Mouse (Mus musculus): Measurements from ENCODE around the gene Irgc1. TPM values are rescaled to one million over a fixed set of nuclear protein-coding genes. Genes with fewer than 3 reads are reported as not detected.
A peak's percentile ranks its signal among the peaks of the same experiment; 100 is the strongest.
"Not testable (repeated sequence)": the region's sequence is repeated elsewhere in the genome, so short reads cannot be mapped to it uniquely, and the experiment has no call there.

Gene Irgc1
- polyA plus RNA-seq, 2 experiments, result not detected

DNA sequence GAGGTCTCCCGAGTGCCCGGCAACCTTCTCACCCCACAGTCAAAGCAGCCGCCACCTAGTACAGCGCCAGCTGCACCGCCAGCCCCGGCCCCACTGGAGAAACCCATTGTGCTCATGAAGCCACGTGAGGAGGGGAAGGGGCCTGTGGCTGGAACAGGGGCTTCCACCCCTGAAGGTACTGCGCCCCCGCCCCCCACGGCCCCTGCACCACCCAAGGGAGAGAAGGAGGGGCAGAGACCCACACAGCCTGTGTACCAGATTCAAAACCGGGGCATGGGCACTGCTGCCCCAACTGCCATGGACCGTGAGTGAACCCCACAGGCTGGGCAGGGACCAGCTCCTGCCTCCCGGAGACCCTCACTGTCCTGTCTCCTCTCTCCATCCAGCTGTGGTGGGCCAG, 46.4 kb downstream of the Irgc1 start:
- Histone ChIP-seq H3K36me3 (replicated peaks; ENCODE audit: control insufficient read depth, insufficient read depth, low read depth) (peaks cover 18% of the 10 kb centered on the region), H3K9ac (replicated peaks) (no peak overlapping the region), H3K27me3 (ENCODE audit: control insufficient read depth, insufficient read depth, low read length) (no peaks in the 10 kb centered on the region), H3K4me3 (ENCODE audit: insufficient read depth in 1 of 2, low read depth in 2 of 2, low read length in 2 of 2) (no peak overlapping the region), H3K27ac (no peak overlapping the region), H3K4me2 (ENCODE audit: low read depth) (no peak overlapping the region), H3K4me1 (replicated peaks; ENCODE audit: control insufficient read depth in 2 of 2, insufficient read depth in 2 of 2, low read length in 1 of 2) (peaks cover 1 to 12% of the 10 kb centered on the region in 2 experiments; a peak in 3 of 4 replicates), H3K9me3 (ENCODE audit: control insufficient read depth, low read length) (no peaks in the 10 kb centered on the region)
- ATAC-seq (ENCODE audit: insufficient read depth) (no peak), DNase-seq (ENCODE audit: low read depth in 3 of 3, low spot score in 3 of 3) (no peak)
- TF ChIP-seq CTCF (IDR thresholded peaks at IDR 0.05; ENCODE audit: low read depth), result no peak
- TF ChIP-seq EP300 (IDR thresholded peaks at IDR 0.05; ENCODE audit: low read depth), result no peak
- 90% methylated on average over 13 of the region's 13 CpGs for WGBS (ENCODE audit: insufficient replicate concordance)

DNA sequence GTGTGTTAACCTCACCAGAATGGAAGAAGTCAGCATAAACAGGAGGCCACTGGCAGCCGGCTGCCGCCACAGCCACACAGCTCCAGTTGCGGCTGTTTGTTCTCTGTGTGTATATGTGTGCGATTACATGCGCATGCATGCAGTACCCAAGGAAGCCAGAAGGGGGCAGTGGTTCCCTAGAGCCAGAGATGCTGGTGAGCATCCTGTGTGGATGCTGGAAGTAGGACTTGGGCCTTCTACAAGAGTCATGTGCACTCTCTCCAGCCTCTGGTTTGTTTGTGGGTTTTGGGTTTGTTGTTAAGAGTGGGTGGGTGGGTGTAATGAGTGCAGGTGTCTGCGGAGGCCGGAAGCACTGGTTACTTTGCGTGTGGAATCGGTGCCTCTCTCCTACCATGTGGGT, 49.2 kb downstream of the Irgc1 start:
- DNase-seq (ENCODE audit: low read depth in 3 of 3, low spot score in 3 of 3) (no peak), ATAC-seq (ENCODE audit: insufficient read depth) (no peak)
- WGBS (ENCODE audit: insufficient replicate concordance), result 97% methylated on average over 9 of the region's 9 CpGs
- no peak overlapping the region for H3K27ac ChIP-seq
- H3K36me3 ChIP-seq (replicated peaks; ENCODE audit: control insufficient read depth, insufficient read depth, low read depth), result peaks cover 15% of the 10 kb centered on the region
- TF ChIP-seq EP300 (IDR thresholded peaks at IDR 0.05; ENCODE audit: low read depth), result no peak
- peak; percentile 82 for TF ChIP-seq CTCF (IDR thresholded peaks at IDR 0.05; ENCODE audit: low read depth)
- H3K27me3 ChIP-seq (ENCODE audit: control insufficient read depth, insufficient read depth, low read length), result no peaks in the 10 kb centered on the region
- no peak overlapping the region for H3K4me3 ChIP-seq (ENCODE audit: insufficient read depth in 1 of 2, low read depth in 2 of 2, low read length in 2 of 2)
- H3K4me1 ChIP-seq (replicated peaks; ENCODE audit: control insufficient read depth in 2 of 2, insufficient read depth in 2 of 2, low read length in 1 of 2), result peaks cover 6 to 19% of the 10 kb centered on the region in 2 experiments
- H3K9ac ChIP-seq (replicated peaks), result no peak overlapping the region
- H3K4me2 ChIP-seq (ENCODE audit: low read depth), result no peak overlapping the region
- no peaks in the 10 kb centered on the region for H3K9me3 ChIP-seq (ENCODE audit: control insufficient read depth, low read length)

GRCm38 (mm10) chr7:24400489-24400888, 51.6 kb downstream of the Irgc1 start:
- ATAC-seq (ENCODE audit: insufficient read depth); H3K27me3 ChIP-seq (ENCODE audit: control insufficient read depth, insufficient read depth, low read length); H3K9me3 ChIP-seq (ENCODE audit: control insufficient read depth, low read length); DNase-seq (ENCODE audit: low read depth in 3 of 3, low spot score in 3 of 3); H3K36me3 ChIP-seq (replicated peaks; ENCODE audit: control insufficient read depth, insufficient read depth, low read depth): not testable (repeated sequence)
- Histone ChIP-seq H3K9ac (replicated peaks) (peak overlapping the region; percentile 75), H3K4me2 (ENCODE audit: low read depth) (peak overlapping the region; percentile 90), H3K27ac (peak overlapping the region; percentile 92), H3K4me3 (ENCODE audit: insufficient read depth in 1 of 2, low read depth in 2 of 2, low read length in 2 of 2) (peak overlapping the region; percentile 67 to 68), H3K4me1 (replicated peaks; ENCODE audit: control insufficient read depth in 2 of 2, insufficient read depth in 2 of 2, low read length in 1 of 2) (peaks cover 27 to 38% of the 10 kb centered on the region in 2 experiments)
- WGBS (ENCODE audit: insufficient replicate concordance), result 67% methylated on average over 4 of the region's 4 CpGs

GRCm38 (mm10) chr7:24400082-24400452, 52.0 kb downstream of the Irgc1 start:
- peaks cover 3% of the 10 kb centered on the region; the same call in 1 of the 2 replicates for H3K36me3 ChIP-seq (replicated peaks; ENCODE audit: control insufficient read depth, insufficient read depth, low read depth)
- DNase-seq (ENCODE audit: low read depth in 3 of 3, low spot score in 3 of 3) (peak in 1 of 3 experiments; percentile 43), ATAC-seq (ENCODE audit: insufficient read depth) (0 out of 2 replicates have a peak, but pooled peaks have one; percentile 1)
- no peaks in the 10 kb centered on the region for H3K9me3 ChIP-seq (ENCODE audit: control insufficient read depth, low read length)
- H3K9ac ChIP-seq (replicated peaks), result peak overlapping the region; percentile 75
- peak overlapping the region; percentile 67 to 68 for H3K4me3 ChIP-seq (ENCODE audit: insufficient read depth in 1 of 2, low read depth in 2 of 2, low read length in 2 of 2)
- TF ChIP-seq CTCF (IDR thresholded peaks at IDR 0.05; ENCODE audit: low read depth), result no peak
- TF ChIP-seq EP300 (IDR thresholded peaks at IDR 0.05; ENCODE audit: low read depth), result no peak
- H3K27me3 ChIP-seq (ENCODE audit: control insufficient read depth, insufficient read depth, low read length), result no peaks in the 10 kb centered on the region
- H3K4me2 ChIP-seq (ENCODE audit: low read depth), result peak overlapping the region; percentile 90
- H3K4me1 ChIP-seq (replicated peaks; ENCODE audit: control insufficient read depth in 2 of 2, insufficient read depth in 2 of 2, low read length in 1 of 2), result peaks cover 31 to 42% of the 10 kb centered on the region in 2 experiments
- WGBS (ENCODE audit: insufficient replicate concordance), result 6% methylated on average over 3 of the region's 3 CpGs
- peak overlapping the region; percentile 92 for H3K27ac ChIP-seq

DNA sequence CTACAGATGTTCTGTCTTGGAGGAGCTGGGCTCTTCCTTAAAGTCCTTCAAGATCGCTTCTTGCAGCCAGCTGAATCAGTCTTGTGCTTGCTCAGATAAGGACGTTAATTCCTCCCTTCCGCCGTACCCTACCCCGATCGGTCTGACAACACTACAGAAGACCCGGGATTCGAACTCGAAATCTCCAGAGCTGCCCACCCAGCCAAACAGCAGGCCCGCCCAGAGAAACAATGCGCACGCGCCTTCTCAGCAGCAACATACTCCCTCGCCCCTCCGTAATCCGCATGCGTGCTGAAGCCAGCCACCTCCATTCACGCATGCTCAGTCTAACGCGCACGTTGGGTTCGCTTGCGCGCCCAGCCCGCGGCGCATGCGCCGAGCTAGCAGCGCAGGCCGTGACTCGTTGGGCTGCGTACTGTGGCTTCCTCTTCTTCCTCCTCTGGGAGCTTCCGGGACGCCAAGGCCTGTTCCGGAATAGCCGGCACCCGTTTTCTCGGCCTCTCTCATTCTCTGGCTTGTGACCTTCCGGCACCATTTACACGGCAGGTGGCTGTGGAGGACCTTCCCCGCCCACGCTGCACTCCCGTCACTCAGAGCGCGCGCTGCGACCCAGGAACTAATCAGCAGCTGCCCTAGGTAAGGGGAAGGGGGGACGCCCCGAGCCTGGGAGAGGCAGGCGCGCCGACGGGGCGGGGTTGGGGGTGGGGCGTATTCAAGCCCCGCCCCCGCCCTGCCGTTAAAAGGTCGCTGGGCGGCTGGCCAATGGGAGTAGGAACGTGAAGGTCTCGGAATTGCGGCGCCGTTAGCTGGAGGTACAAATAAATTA, 52.6 kb downstream of the Irgc1 start, which contains the start of gene Smg9:
Gene Smg9 (plus strand): TSS at position 364 of the 826 bp plus-strand sequence.
- Histone ChIP-seq H3K4me1 (replicated peaks; ENCODE audit: control insufficient read depth in 2 of 2, insufficient read depth in 2 of 2, low read length in 1 of 2) (peaks cover 37 to 47% of the 10 kb centered on the region in 2 experiments), H3K36me3 (replicated peaks; ENCODE audit: control insufficient read depth, insufficient read depth, low read depth) (no peaks in the 10 kb centered on the region; the same call in 1 of the 2 replicates), H3K9ac (replicated peaks) (peak within 1 kb of the TSS; percentile 80), H3K9me3 (ENCODE audit: control insufficient read depth, low read length) (no peaks in the 10 kb centered on the region), H3K27ac (peak within 1 kb of the TSS; percentile 92), H3K4me3 (ENCODE audit: insufficient read depth in 1 of 2, low read depth in 2 of 2, low read length in 2 of 2) (peak within 1 kb of the TSS; percentile 68 to 74), H3K4me2 (ENCODE audit: low read depth) (peak within 1 kb of the TSS; percentile 90), H3K27me3 (ENCODE audit: control insufficient read depth, insufficient read depth, low read length) (no peaks in the 10 kb centered on the region)
- DNase-seq (ENCODE audit: low read depth in 3 of 3, low spot score in 3 of 3) (peak; percentile 96 to 98 (median 97)), ATAC-seq (ENCODE audit: insufficient read depth) (peak; percentile 87)
- under 1% methylated on average over 65 of the region's 66 CpGs for WGBS (ENCODE audit: insufficient replicate concordance)
- TF ChIP-seq EP300 (IDR thresholded peaks at IDR 0.05; ENCODE audit: low read depth), result no peak
- TF ChIP-seq CTCF (IDR thresholded peaks at IDR 0.05; ENCODE audit: low read depth), result no peak

Measured in liver, embryonic 14.5 days (tissue).